11 mouse cellular contexts compared by ENCODE assay signal in genomic region chr14:75369880-75370279, GRCm38 (mm10).
A peak's percentile ranks its signal among the peaks of the same experiment; 100 is the strongest.
DNase-seq lines count a peak whose midpoint lies in the region.
"Had no signal": no experiment of that assay in that cellular context is flagged by ENCODE, and none has a peak within 500 bp of the region (broad histone marks: within the 10 kb centered on the region; RNA-seq: fewer than 3 reads in every experiment).

No protein-coding gene starts in this region.

- no peaks in the 10 kb centered on the region for H3K9me3 ChIP-seq in limb, embryonic 10.5 days (replicated peaks)
- H3K9me3 ChIP-seq: hindbrain, embryonic 10.5 days; limb, embryonic 15.5 days had no signal

- intact Hi-C loops in left cerebral cortex, postnatal 4 days (cut with DNase I), result no loop called here

- no peaks in the 10 kb centered on the region for H3K4me1 ChIP-seq in limb, embryonic 10.5 days
- H3K4me1 ChIP-seq: limb, embryonic 15.5 days had no signal

- no peaks in the 10 kb centered on the region for H3K27me3 ChIP-seq in limb, embryonic 10.5 days (ENCODE audit: low read depth, poor library complexity, severe bottlenecking)
- H3K27me3 ChIP-seq: limb, embryonic 15.5 days had no signal

- no peak overlapping the region for H3K27ac ChIP-seq in limb, embryonic 10.5 days
- H3K27ac ChIP-seq: hindbrain, embryonic 10.5 days; limb, embryonic 15.5 days had no signal

- peak; percentile 45 for DNase-seq in left cerebral cortex, postnatal 4 days
- no peak for DNase-seq in left cerebral cortex, adult 11 months (ENCODE audit: low spot score)
- peak; percentile 64 for DNase-seq in MN1 (ENCODE audit: low spot score)
- peak; percentile 72 to 82 for DNase-seq in adrenal gland, adult (ENCODE audit: inconsistent age in 2 of 2, low spot score in 1 of 2)
- peak; percentile 30 for DNase-seq in fibroblast of lung, adult 2 months (ENCODE audit: low read depth)
- DNase-seq in urinary bladder, adult 18-20 months (ENCODE audit: low spot score in 2 of 2), result no peak
- no peak for DNase-seq in testis, postnatal 14 days (ENCODE audit: low spot score)
- DNase-seq in limb, embryonic 10.5 days (ENCODE audit: low spot score), result no peak
- DNase-seq: kidney, adult 8-10 months had no signal

- H3K36me3 ChIP-seq in limb, embryonic 10.5 days, result no peaks in the 10 kb centered on the region
- H3K36me3 ChIP-seq: hindbrain, embryonic 10.5 days; limb, embryonic 15.5 days had no signal

- WGBS in limb, embryonic 10.5 days, result 95% methylated on average over 5 of the region's 5 CpGs

- H3K4me3 ChIP-seq in limb, embryonic 10.5 days, result no peak overlapping the region
- H3K4me3 ChIP-seq: hindbrain, embryonic 10.5 days; limb, embryonic 15.5 days had no signal

Comparison
In these comparisons a context has a peak if more than half of its experiments do, and no peak if none do; other contexts are left out.
1. DNase-seq: peak in left cerebral cortex, postnatal 4 days (single experiment), MN1 (single experiment), adrenal gland, adult (2 of 2) and fibroblast of lung, adult 2 months (single experiment); none in left cerebral cortex, adult 11 months (single experiment), urinary bladder, adult 18-20 months (0 of 2), testis, postnatal 14 days (single experiment) and limb, embryonic 10.5 days (single experiment).